ENCODE assay signal across 8 mouse cellular contexts in genomic region chr9:123450174-123450573, GRCm38 (mm10). TPM values are rescaled to one million over a fixed set of nuclear protein-coding genes. Genes with fewer than 3 reads are reported as not detected.
DNase-seq lines count a peak whose midpoint lies in the region; ATAC-seq lines count a peak whose summit lies in the region.

No protein-coding gene starts in this region.

- H3K36me3 ChIP-seq in forebrain, embryonic 14.5 days (ENCODE audit: control insufficient read depth, insufficient read depth, low read length): peaks cover 24% of the 10 kb centered on the region
- peaks cover 22% of the 10 kb centered on the region for H3K36me3 ChIP-seq in forebrain, embryonic 13.5 days (ENCODE audit: poor library complexity, severe bottlenecking)

- peak; percentile 52; the same call in 1 of the 2 replicates for ATAC-seq in forebrain, embryonic 14.5 days
- ATAC-seq in forebrain, embryonic 13.5 days: no peak

- H3K4me1 ChIP-seq in forebrain, embryonic 14.5 days (ENCODE audit: control insufficient read depth, insufficient read depth, low read length): no peaks in the 10 kb centered on the region
- no peaks in the 10 kb centered on the region for H3K4me1 ChIP-seq in forebrain, embryonic 13.5 days

- no peak overlapping the region for H3K4me2 ChIP-seq in forebrain, embryonic 14.5 days (ENCODE audit: low read length)
- H3K4me2 ChIP-seq in forebrain, embryonic 13.5 days: no peak overlapping the region

- H3K27ac ChIP-seq in forebrain, embryonic 14.5 days (ENCODE audit: low read depth, low read length): no peak overlapping the region
- no peak overlapping the region for H3K27ac ChIP-seq in forebrain, embryonic 13.5 days

- no peak overlapping the region for H3K4me3 ChIP-seq in forebrain, embryonic 14.5 days (ENCODE audit: low read depth, low read length)
- H3K4me3 ChIP-seq in forebrain, embryonic 13.5 days: no peak overlapping the region

- peak; percentile 73 for DNase-seq in forebrain, embryonic 14.5 days (ENCODE audit: low spot score)
- peak; percentile 58 for DNase-seq in urinary bladder, postnatal 14 days (ENCODE audit: low spot score)
- DNase-seq in urinary bladder, postnatal 4 days (ENCODE audit: low spot score in 2 of 2): no peak
- DNase-seq in embryo, embryonic 10 days (ENCODE audit: low spot score): peak; percentile 58
- DNase-seq in kidney, postnatal 14 days: peak; percentile 63
- peak; percentile 77 for DNase-seq in lung, postnatal 14 days
- peak; percentile 30 for DNase-seq in skeletal muscle tissue, adult 2 months (ENCODE audit: low read depth, low spot score)

- no peaks in the 10 kb centered on the region for H3K27me3 ChIP-seq in forebrain, embryonic 14.5 days (replicated peaks; ENCODE audit: control insufficient read depth, insufficient read depth, low read length)
- H3K27me3 ChIP-seq in forebrain, embryonic 13.5 days: no peaks in the 10 kb centered on the region

- no peak overlapping the region for H3K9ac ChIP-seq in forebrain, embryonic 14.5 days (ENCODE audit: low read length)
- no peak overlapping the region for H3K9ac ChIP-seq in forebrain, embryonic 13.5 days

- H3K9me3 ChIP-seq in forebrain, embryonic 14.5 days (replicated peaks; ENCODE audit: control insufficient read depth, low read length): no peaks in the 10 kb centered on the region
- no peaks in the 10 kb centered on the region for H3K9me3 ChIP-seq in forebrain, embryonic 13.5 days (replicated peaks)

- WGBS in forebrain, embryonic 14.5 days: 43% methylated on average over 2 of the region's 2 CpGs
- WGBS in forebrain, embryonic 13.5 days: 47% methylated on average over 2 of the region's 2 CpGs

RNA-seq across cellular contexts. Expression of gene Limd1, which starts 28.3 kb away (rescaled TPM):
- polyA plus RNA-seq in forebrain, embryonic 14.5 days (2014; fragmentation: Nextera tagmentation; extraction: Ambion mirVana): 23.1 and 23.5 TPM in 2 replicates
- 28.0 and 31.5 TPM in 2 replicates for polyA plus RNA-seq in forebrain, embryonic 13.5 days (2015; fragmentation: Nextera tagmentation; extraction: Ambion mirVana)

Comparison
In these comparisons a context has a peak if more than half of its experiments do, and no peak if none do; other contexts are left out.
1. DNase-seq: peak in forebrain, embryonic 14.5 days (single experiment), urinary bladder, postnatal 14 days (single experiment), embryo, embryonic 10 days (single experiment), kidney, postnatal 14 days (single experiment), lung, postnatal 14 days (single experiment) and skeletal muscle tissue, adult 2 months (single experiment); none in urinary bladder, postnatal 4 days (0 of 2).